Comparison of ENCODE assay signal across 8 mouse cellular contexts in the genomic region with DNA sequence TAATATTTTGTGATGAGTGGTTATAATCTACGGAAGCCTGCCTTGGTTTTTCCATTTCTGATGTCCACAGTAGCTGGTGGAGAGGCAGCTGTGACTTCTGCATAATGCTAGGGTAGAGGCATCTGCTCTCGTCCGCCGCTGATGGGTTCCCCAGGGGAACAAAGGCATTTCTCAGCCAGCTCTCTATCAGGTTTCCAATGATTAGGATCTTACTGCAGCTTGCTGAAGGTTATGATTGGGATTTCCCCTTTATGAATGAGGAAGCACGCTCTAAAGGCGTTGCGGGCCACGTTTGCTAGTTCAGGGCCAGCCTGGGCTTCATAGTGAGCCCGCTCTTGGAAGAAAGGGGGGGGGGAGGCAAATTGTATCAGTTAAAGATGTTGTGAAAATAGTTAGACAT. TPM values are rescaled to one million over a fixed set of nuclear protein-coding genes. Genes with fewer than 3 reads are reported as not detected.
DNase-seq lines count a peak whose midpoint lies in the region; ATAC-seq and TF ChIP-seq lines count a peak whose summit lies in the region.

No protein-coding gene starts in this region.

- no peak for DNase-seq in intestine, embryonic 14.5 days (ENCODE audit: low spot score)
- DNase-seq in embryonic facial prominence, embryonic 10.5 days (ENCODE audit: low spot score) = no peak
- peak; percentile 9 for DNase-seq in hindbrain, postnatal 0 days (ENCODE audit: low spot score)
- DNase-seq in cerebellum, postnatal 14 days = no peak
- no peak for DNase-seq in ovary, adult 18-20 months (ENCODE audit: low spot score)
- DNase-seq in urinary bladder, adult 18-20 months (ENCODE audit: low spot score in 2 of 2) = no peak

- WGBS in intestine, embryonic 14.5 days = 71% methylated on average over 9 of the region's 9 CpGs
- WGBS in intestine, embryonic 16.5 days = 67% methylated on average over 9 of the region's 9 CpGs
- WGBS in embryonic facial prominence, embryonic 10.5 days = 61% methylated on average over 9 of the region's 9 CpGs
- 57% methylated on average over 9 of the region's 9 CpGs for WGBS in hindbrain, postnatal 0 days

- no peak for ATAC-seq in intestine, embryonic 14.5 days (replicated peaks; ENCODE audit: low FRiP score, low TSS enrichment, low read depth)
- ATAC-seq in intestine, embryonic 16.5 days = no peak
- ATAC-seq in hindbrain, postnatal 0 days = no peak
- ATAC-seq in monocyte, adult 5-6 weeks (replicated peaks; ENCODE audit: insufficient number of reproducible peaks, low FRiP score, low TSS enrichment, poor library complexity, severe bottlenecking) = 0 out of 2 replicates have a peak, but pooled peaks have one; percentile 14

- no peak for TF ChIP-seq CTCF in hindbrain, postnatal 0 days (IDR thresholded peaks at IDR 0.05; ENCODE audit: low read depth)

- no peak overlapping the region for H3K9ac ChIP-seq in intestine, embryonic 14.5 days (ENCODE audit: low read length)
- H3K9ac ChIP-seq in intestine, embryonic 16.5 days (ENCODE audit: low read depth, low read length) = no peak overlapping the region
- H3K9ac ChIP-seq in hindbrain, postnatal 0 days (replicated peaks; ENCODE audit: low read length) = no peak overlapping the region

- H3K9me3 ChIP-seq in intestine, embryonic 14.5 days (ENCODE audit: control insufficient read depth, low read length) = no peaks in the 10 kb centered on the region
- no peaks in the 10 kb centered on the region for H3K9me3 ChIP-seq in intestine, embryonic 16.5 days (ENCODE audit: control insufficient read depth, low read length)
- H3K9me3 ChIP-seq in embryonic facial prominence, embryonic 10.5 days = no peaks in the 10 kb centered on the region
- no peaks in the 10 kb centered on the region for H3K9me3 ChIP-seq in hindbrain, postnatal 0 days (ENCODE audit: low read length)

- peaks cover 31% of the 10 kb centered on the region for H3K36me3 ChIP-seq in intestine, embryonic 14.5 days (ENCODE audit: control insufficient read depth, insufficient read depth, low read length)
- peaks cover under 1% of the 10 kb centered on the region for H3K36me3 ChIP-seq in intestine, embryonic 16.5 days (ENCODE audit: control insufficient read depth, insufficient read depth, low read length)
- H3K36me3 ChIP-seq in embryonic facial prominence, embryonic 10.5 days (replicated peaks) = peaks cover 40% of the 10 kb centered on the region
- H3K36me3 ChIP-seq in hindbrain, postnatal 0 days (ENCODE audit: insufficient read depth, low read length) = peaks cover 1% of the 10 kb centered on the region; the same call in 1 of the 2 replicates

- H3K27ac ChIP-seq in intestine, embryonic 14.5 days (ENCODE audit: low read depth) = no peak overlapping the region
- H3K27ac ChIP-seq in intestine, embryonic 16.5 days (ENCODE audit: low read length) = no peak overlapping the region
- no peak overlapping the region for H3K27ac ChIP-seq in embryonic facial prominence, embryonic 10.5 days (replicated peaks)
- no peak overlapping the region for H3K27ac ChIP-seq in hindbrain, postnatal 0 days

- peaks cover 18% of the 10 kb centered on the region for H3K4me1 ChIP-seq in intestine, embryonic 14.5 days (replicated peaks; ENCODE audit: control insufficient read depth, insufficient read depth, low read length)
- H3K4me1 ChIP-seq in intestine, embryonic 16.5 days (ENCODE audit: control insufficient read depth, insufficient read depth, low read length) = peaks cover 30% of the 10 kb centered on the region
- peaks cover 42% of the 10 kb centered on the region for H3K4me1 ChIP-seq in embryonic facial prominence, embryonic 10.5 days
- peaks cover 14% of the 10 kb centered on the region for H3K4me1 ChIP-seq in hindbrain, postnatal 0 days (ENCODE audit: insufficient read depth, low read length)

- H3K27me3 ChIP-seq in intestine, embryonic 14.5 days (replicated peaks; ENCODE audit: control insufficient read depth, insufficient read depth, low read length) = no peaks in the 10 kb centered on the region
- H3K27me3 ChIP-seq in intestine, embryonic 16.5 days (replicated peaks; ENCODE audit: control insufficient read depth, insufficient read depth, low read length) = no peaks in the 10 kb centered on the region
- no peaks in the 10 kb centered on the region for H3K27me3 ChIP-seq in embryonic facial prominence, embryonic 10.5 days (replicated peaks; ENCODE audit: low read depth, poor library complexity, severe bottlenecking)
- no peaks in the 10 kb centered on the region for H3K27me3 ChIP-seq in hindbrain, postnatal 0 days (ENCODE audit: insufficient read depth, low read length)

- no peak overlapping the region for H3K4me3 ChIP-seq in intestine, embryonic 14.5 days (ENCODE audit: low read depth, low read length)
- H3K4me3 ChIP-seq in intestine, embryonic 16.5 days (ENCODE audit: low read length) = no peak overlapping the region
- peak overlapping the region; percentile 95 for H3K4me3 ChIP-seq in embryonic facial prominence, embryonic 10.5 days
- no peak overlapping the region for H3K4me3 ChIP-seq in hindbrain, postnatal 0 days (ENCODE audit: low read length)

- H3K4me2 ChIP-seq in intestine, embryonic 14.5 days (ENCODE audit: low read length) = peak overlapping the region; percentile 18; the same call in 1 of the 2 replicates
- no peak overlapping the region for H3K4me2 ChIP-seq in intestine, embryonic 16.5 days (ENCODE audit: low read depth, low read length)
- peak overlapping the region; percentile 84 for H3K4me2 ChIP-seq in hindbrain, postnatal 0 days (ENCODE audit: low read depth, low read length)

RNA-seq across cellular contexts. Expression of a gene that starts 3.0 kb away (rescaled TPM):
- 18.6 and 19.3 TPM in 2 replicates for polyA plus RNA-seq in intestine, embryonic 14.5 days (2014; fragmentation: Nextera tagmentation; extraction: Ambion mirVana)
- polyA plus RNA-seq in intestine, embryonic 16.5 days (2015; fragmentation: Nextera tagmentation; extraction: Ambion mirVana) = 10.1 and 10.7 TPM in 2 replicates
- polyA plus RNA-seq in embryonic facial prominence, embryonic 10.5 days (2016; fragmentation: Nextera tagmentation; extraction: Ambion mirVana) = 23.5 and 24.7 TPM in 2 replicates
- total RNA-seq in hindbrain, postnatal 0 days (2014; rRNA removed) = 8.4 and 10.4 TPM in 2 replicates
- polyA plus RNA-seq in hindbrain, postnatal 0 days (2015; fragmentation: Nextera tagmentation; extraction: Ambion mirVana) = 14.7 and 14.8 TPM in 2 replicates
- 7.4 to 10.4 TPM (median 8.1 TPM) in 3 replicates for total RNA-seq in monocyte, adult 5-6 weeks (2017)

RNA-seq across cellular contexts. Expression of a gene that starts 3.3 kb away (rescaled TPM):
- polyA plus RNA-seq in intestine, embryonic 14.5 days (2014; fragmentation: Nextera tagmentation; extraction: Ambion mirVana) = 12.1 and 12.2 TPM in 2 replicates
- 19.3 and 23.0 TPM in 2 replicates for polyA plus RNA-seq in intestine, embryonic 16.5 days (2015; fragmentation: Nextera tagmentation; extraction: Ambion mirVana)
- 10.6 and 11.0 TPM in 2 replicates for polyA plus RNA-seq in embryonic facial prominence, embryonic 10.5 days (2016; fragmentation: Nextera tagmentation; extraction: Ambion mirVana)
- 13.5 and 14.4 TPM in 2 replicates for total RNA-seq in hindbrain, postnatal 0 days (2014; rRNA removed)
- 6.6 and 7.5 TPM in 2 replicates for polyA plus RNA-seq in hindbrain, postnatal 0 days (2015; fragmentation: Nextera tagmentation; extraction: Ambion mirVana)
- total RNA-seq in monocyte, adult 5-6 weeks (2017) = 18.1 to 22.5 TPM (median 19.7 TPM) in 3 replicates

RNA-seq across cellular contexts. Expression of a gene that starts 22.0 kb away (rescaled TPM):
- 0.13 TPM in 1 of 2 replicates, not detected in the other for polyA plus RNA-seq in intestine, embryonic 14.5 days (2014; fragmentation: Nextera tagmentation; extraction: Ambion mirVana)
- not detected in 2 replicates for polyA plus RNA-seq in intestine, embryonic 16.5 days (2015; fragmentation: Nextera tagmentation; extraction: Ambion mirVana)
- polyA plus RNA-seq in embryonic facial prominence, embryonic 10.5 days (2016; fragmentation: Nextera tagmentation; extraction: Ambion mirVana) = 0.08 TPM in 1 of 2 replicates, not detected in the other
- 0.07 TPM in 1 of 2 replicates, not detected in the other for total RNA-seq in hindbrain, postnatal 0 days (2014; rRNA removed)
- not detected in 2 replicates for polyA plus RNA-seq in hindbrain, postnatal 0 days (2015; fragmentation: Nextera tagmentation; extraction: Ambion mirVana)
- 0.53 TPM in 1 of 3 replicates, not detected in the others for total RNA-seq in monocyte, adult 5-6 weeks (2017)
